Mouse (Mus musculus): Measurements from ENCODE around the gene Siglech. TPM values are rescaled to one million over a fixed set of nuclear protein-coding genes. Genes with fewer than 3 reads are reported as not detected.

The Siglech gene
- polyA plus RNA-seq, 1 experiment from 2014 or later, result 0.41 TPM

- H3K27ac ChIP-seq (replicated peaks), result no peak overlapping the region
- peaks cover 15% of the 10 kb centered on the region for H3K4me1 ChIP-seq
- WGBS, result 85% methylated on average over 3 of the region's 3 CpGs
Measured at GRCm38 (mm10) chr7:55792280-55792679, 24.3 kb downstream of the Siglech start.

GRCm38 (mm10) chr7:55793236-55793951 lies 25.4 kb downstream of the Siglech start:
- Histone ChIP-seq H3K4me1 (peaks cover 15% of the 10 kb centered on the region), H3K36me3 (peaks cover 29% of the 10 kb centered on the region), H3K9me3 (replicated peaks) (no peaks in the 10 kb centered on the region), H3K27ac (replicated peaks) (peak overlapping the region; percentile 95), H3K27me3 (ENCODE audit: low read depth, poor library complexity, severe bottlenecking) (no peaks in the 10 kb centered on the region), H3K4me3 (peak overlapping the region; percentile 83)
- WGBS, result 39% methylated on average over 13 of the region's 13 CpGs
- DNase-seq (ENCODE audit: low spot score), result no peak

More at GRCm38 (mm10) chr7:55792280-55792679, 24.3 kb downstream of the Siglech start:
- peaks cover 18% of the 10 kb centered on the region for H3K36me3 ChIP-seq
- H3K27me3 ChIP-seq (ENCODE audit: low read depth, poor library complexity, severe bottlenecking), result no peaks in the 10 kb centered on the region
- H3K4me3 ChIP-seq, result no peak overlapping the region
- no peak for DNase-seq (ENCODE audit: low spot score)
- H3K9me3 ChIP-seq (replicated peaks), result no peaks in the 10 kb centered on the region

GRCm38 (mm10) chr7:55793952-55794603 lies 26.1 kb downstream of the Siglech start, which contains the start of gene Tubgcp5:
Gene Tubgcp5 (plus strand): TSS chr7:55794154.
- Histone ChIP-seq H3K4me1 (peaks cover 15% of the 10 kb centered on the region), H3K36me3 (peaks cover 35% of the 10 kb centered on the region), H3K27me3 (ENCODE audit: low read depth, poor library complexity, severe bottlenecking) (no peaks in the 10 kb centered on the region), H3K9me3 (replicated peaks) (no peaks in the 10 kb centered on the region), H3K27ac (replicated peaks) (peak within 1 kb of the TSS; percentile 95), H3K4me3 (peak within 1 kb of the TSS; percentile 83)
- WGBS, result under 1% methylated on average over 51 of the region's 51 CpGs
- peak; percentile 98 for DNase-seq (ENCODE audit: low spot score)

GRCm38 (mm10) chr7:55799981-55800380 lies 32.0 kb downstream of the Siglech start:
- no peak overlapping the region for H3K4me3 ChIP-seq
- H3K27ac ChIP-seq (replicated peaks), result no peak overlapping the region
- peaks cover 95% of the 10 kb centered on the region for H3K36me3 ChIP-seq
- H3K4me1 ChIP-seq, result peaks cover 5% of the 10 kb centered on the region
- H3K9me3 ChIP-seq (replicated peaks), result no peaks in the 10 kb centered on the region
- 92% methylated on average over 3 of the region's 3 CpGs for WGBS
- H3K27me3 ChIP-seq (ENCODE audit: low read depth, poor library complexity, severe bottlenecking), result no peaks in the 10 kb centered on the region
- no peak for DNase-seq (ENCODE audit: low spot score)

- H3K4me1 ChIP-seq, result no peaks in the 10 kb centered on the region
- H3K9me3 ChIP-seq (replicated peaks), result no peaks in the 10 kb centered on the region
- no peak for DNase-seq (ENCODE audit: low spot score)
- no peaks in the 10 kb centered on the region for H3K27me3 ChIP-seq (ENCODE audit: low read depth, poor library complexity, severe bottlenecking)
- 90% methylated on average over 2 of the region's 2 CpGs for WGBS
- H3K4me3 ChIP-seq, result no peak overlapping the region
- H3K27ac ChIP-seq (replicated peaks), result no peak overlapping the region
- H3K36me3 ChIP-seq, result peaks cover 99% of the 10 kb centered on the region
Measured at GRCm38 (mm10) chr7:55809967-55810366, 42.0 kb downstream of the Siglech start.

- peaks cover 96% of the 10 kb centered on the region for H3K36me3 ChIP-seq
- H3K4me3 ChIP-seq, result no peak overlapping the region
- 90% methylated on average over 5 of the region's 5 CpGs for WGBS
- DNase-seq (ENCODE audit: low spot score), result no peak
- no peaks in the 10 kb centered on the region for H3K9me3 ChIP-seq (replicated peaks)
- no peaks in the 10 kb centered on the region for H3K4me1 ChIP-seq
- H3K27ac ChIP-seq (replicated peaks), result no peak overlapping the region
- no peaks in the 10 kb centered on the region for H3K27me3 ChIP-seq (ENCODE audit: low read depth, poor library complexity, severe bottlenecking)
Measured at GRCm38 (mm10) chr7:55824468-55824867, 56.5 kb downstream of the Siglech start.

GRCm38 (mm10) chr7:55827551-55827950 lies 59.6 kb downstream of the Siglech start:
- 90% methylated on average over 9 of the region's 9 CpGs for WGBS
- no peak for DNase-seq (ENCODE audit: low spot score)
- no peak overlapping the region for H3K27ac ChIP-seq (replicated peaks)
- H3K4me1 ChIP-seq, result no peaks in the 10 kb centered on the region
- no peaks in the 10 kb centered on the region for H3K9me3 ChIP-seq (replicated peaks)
- no peaks in the 10 kb centered on the region for H3K27me3 ChIP-seq (ENCODE audit: low read depth, poor library complexity, severe bottlenecking)
- no peak overlapping the region for H3K4me3 ChIP-seq
- peaks cover 92% of the 10 kb centered on the region for H3K36me3 ChIP-seq

Other genes starting within 250 kb of the Siglech start
- 33.1 and 37.4 TPM in 2 replicates for gene Tubgcp5, start 26.0 kb downstream of the Siglech start, polyA plus RNA-seq (2016; fragmentation: Nextera tagmentation; extraction: Ambion mirVana)
- 79.2 and 83.5 TPM in 2 replicates for gene Cyfip1, start 73.6 kb downstream of the Siglech start, polyA plus RNA-seq (2016; fragmentation: Nextera tagmentation; extraction: Ambion mirVana)
- 37.5 and 39.5 TPM in 2 replicates for gene Nipa2, start 194.3 kb downstream of the Siglech start, polyA plus RNA-seq (2016; fragmentation: Nextera tagmentation; extraction: Ambion mirVana)